Mouse (Mus musculus) A20 (cell line): ENCODE results near the gene Slc24a3.
A peak's percentile ranks its signal among the peaks of the same experiment; 100 is the strongest.

Experiments used
- DNase-seq: peaks from one replicate; pipeline ENCODE4 v3.0.0-alpha.2; 2011; ENCODE audit warnings: low read depth, low spot score

Slc24a3 gene

GRCm38 (mm10) chr2:145353801-145354200 is 186.2 kb downstream of the Slc24a3 start:
- DNase-seq: no peak

GRCm38 (mm10) chr2:145358236-145358942 is 190.8 kb downstream of the Slc24a3 start:
- no peak for DNase-seq

DNA sequence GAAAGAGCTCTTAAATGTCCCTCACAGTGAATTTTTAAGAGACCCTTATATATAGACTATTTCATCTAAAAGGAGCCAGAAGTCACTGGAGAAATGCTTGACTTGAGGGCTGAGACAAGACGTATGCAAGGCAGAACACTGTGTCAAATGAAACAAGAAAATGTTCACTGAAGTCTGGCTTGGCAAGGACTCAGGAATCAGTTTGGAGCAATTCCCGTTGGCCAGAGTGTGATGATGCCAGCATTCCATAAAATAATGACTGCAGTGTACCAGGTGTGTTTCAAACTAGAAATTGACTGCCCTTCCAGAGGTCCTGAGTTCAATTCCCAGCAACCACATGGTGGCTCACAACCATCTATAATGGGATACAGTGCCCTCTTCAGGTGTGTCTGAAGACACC is 196.1 kb downstream of the Slc24a3 start:
- no peak for DNase-seq

- no peak for DNase-seq
Measured at GRCm38 (mm10) chr2:145368701-145369100, 201.1 kb downstream of the Slc24a3 start.

GRCm38 (mm10) chr2:145370795-145371194 is 203.2 kb downstream of the Slc24a3 start:
- DNase-seq: no peak

GRCm38 (mm10) chr2:145373803-145374202 is 206.2 kb downstream of the Slc24a3 start:
- no peak for DNase-seq

GRCm38 (mm10) chr2:145382908-145383770 is 215.6 kb downstream of the Slc24a3 start:
- DNase-seq: no peak

GRCm38 (mm10) chr2:145384221-145384620 is 216.7 kb downstream of the Slc24a3 start:
- no peak for DNase-seq

GRCm38 (mm10) chr2:145385220-145385619 is 217.7 kb downstream of the Slc24a3 start:
- no peak for DNase-seq

- no peak for DNase-seq
Measured at GRCm38 (mm10) chr2:145385773-145386172, 218.2 kb downstream of the Slc24a3 start.

DNA sequence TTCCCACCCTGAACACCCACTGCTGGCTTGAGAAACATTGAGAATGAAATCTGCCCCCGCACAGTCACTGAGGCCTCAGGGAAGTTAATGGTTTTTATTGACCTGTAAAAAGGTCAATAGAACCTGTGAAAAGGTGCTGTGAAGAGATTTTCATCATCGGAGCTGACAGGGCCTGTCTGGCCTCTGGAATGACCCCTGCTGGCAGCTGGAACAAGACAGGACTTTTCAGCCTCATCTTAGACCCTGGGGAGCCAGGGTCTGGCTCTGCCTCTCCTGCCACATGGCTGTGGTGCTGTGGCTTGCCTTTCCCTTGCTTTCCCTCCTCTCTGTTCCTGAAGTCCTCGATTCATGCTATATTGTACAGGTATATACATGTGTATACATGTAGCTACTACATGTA is 228.2 kb downstream of the Slc24a3 start:
- no peak for DNase-seq

DNA sequence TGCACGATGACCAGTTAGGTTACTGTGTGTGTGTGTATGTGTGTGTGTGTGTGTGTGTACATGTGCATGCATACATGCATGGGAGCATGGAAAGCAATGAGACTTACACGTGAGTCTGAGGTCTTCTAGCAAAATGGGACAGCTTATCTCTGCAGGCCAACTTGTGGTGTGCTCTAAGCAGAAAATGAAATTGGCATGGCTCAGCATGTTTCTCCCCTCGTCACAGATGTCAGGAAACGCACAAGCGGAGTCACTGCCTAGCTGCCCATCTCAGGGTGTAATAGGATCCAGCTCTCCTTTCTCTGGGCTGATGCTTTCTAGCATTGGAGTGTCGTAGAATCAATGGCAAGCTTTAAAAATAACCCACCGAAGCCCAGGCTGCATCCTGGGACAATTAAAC is 229.0 kb downstream of the Slc24a3 start:
- DNase-seq: no peak

GRCm38 (mm10) chr2:145397456-145398206 is 230.1 kb downstream of the Slc24a3 start:
- no peak for DNase-seq

DNA sequence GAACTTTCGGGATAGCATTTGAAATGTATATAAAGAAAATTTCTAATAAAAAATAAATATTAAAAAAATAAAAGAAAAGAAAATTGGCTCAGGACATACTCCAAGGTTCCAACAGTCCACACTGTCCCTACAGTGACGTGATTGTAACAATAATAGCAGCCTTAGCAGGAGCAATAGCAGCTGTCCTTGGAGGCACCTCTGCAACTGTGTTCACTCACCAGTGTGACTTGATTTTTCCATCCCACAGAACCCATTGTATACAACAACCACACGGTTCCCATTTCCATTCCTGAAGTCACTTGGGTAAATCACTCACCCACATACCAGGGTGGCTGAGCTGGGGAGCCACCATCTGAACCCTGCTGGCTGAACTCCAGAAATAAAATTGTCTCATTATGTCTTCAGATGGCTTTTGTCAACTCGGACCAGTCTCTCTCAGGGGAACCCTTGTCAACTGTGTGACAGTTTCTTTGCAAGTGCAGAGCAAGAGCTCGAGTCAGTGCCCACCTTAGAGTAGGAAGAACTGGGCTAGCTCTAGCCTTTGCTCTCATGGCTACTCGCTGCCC is 233.8 kb downstream of the Slc24a3 start:
- DNase-seq: no peak

GRCm38 (mm10) chr2:145401996-145402395 is 234.4 kb downstream of the Slc24a3 start:
- no peak for DNase-seq

DNA sequence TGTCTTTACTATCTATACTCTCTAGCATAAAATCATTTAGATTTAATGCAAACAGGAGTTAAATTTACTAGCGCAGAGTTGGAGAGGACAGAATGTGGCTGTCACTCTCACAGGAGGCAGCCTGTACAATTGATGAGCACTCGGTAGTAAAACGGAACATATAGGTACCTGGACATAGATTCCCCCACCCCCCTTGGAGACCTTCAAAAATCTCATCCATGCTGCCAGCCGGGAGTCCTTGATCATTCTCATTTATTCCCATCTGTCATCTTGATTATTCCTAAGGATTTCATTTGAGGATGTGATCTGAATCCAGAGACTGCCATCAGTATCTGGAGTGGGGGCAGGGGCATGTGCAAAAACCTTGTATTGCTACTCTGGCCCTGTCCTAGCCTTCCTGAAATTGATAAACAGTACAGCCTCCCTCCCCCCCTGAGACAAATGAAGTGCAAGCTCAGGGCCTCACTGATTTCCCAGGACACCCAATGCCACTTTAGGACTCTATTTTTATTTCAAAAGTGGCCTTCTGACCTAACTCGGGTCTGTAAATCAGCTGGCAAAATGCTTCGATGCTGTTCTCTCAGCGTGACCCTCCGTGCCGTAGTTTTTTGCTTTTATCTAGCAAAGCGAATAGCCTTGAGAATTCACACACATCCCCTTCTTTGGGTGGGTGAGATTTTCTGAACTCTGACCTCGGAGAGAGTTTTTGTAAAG is 237.4 kb downstream of the Slc24a3 start:
- DNase-seq: peak; percentile 52

DNA sequence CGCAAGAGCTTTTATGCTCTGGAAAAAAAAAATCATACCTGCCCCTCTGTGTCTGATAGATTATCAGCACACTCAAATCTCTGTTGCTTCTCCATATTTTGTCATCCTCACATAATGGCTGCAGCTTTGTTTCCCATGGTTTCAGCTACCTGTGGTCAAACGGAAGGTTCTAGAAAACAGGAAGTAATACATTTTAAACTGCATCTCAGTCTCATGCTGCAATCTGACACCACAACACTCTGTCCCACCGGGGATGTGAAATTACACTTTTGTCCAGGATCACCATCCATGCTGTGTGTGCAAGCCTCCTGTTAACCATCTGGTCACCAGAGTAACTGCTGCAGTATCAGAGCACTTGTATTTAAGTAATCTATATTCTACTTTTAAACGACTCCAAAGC is 238.2 kb downstream of the Slc24a3 start:
- peak; percentile 34 for DNase-seq

DNA sequence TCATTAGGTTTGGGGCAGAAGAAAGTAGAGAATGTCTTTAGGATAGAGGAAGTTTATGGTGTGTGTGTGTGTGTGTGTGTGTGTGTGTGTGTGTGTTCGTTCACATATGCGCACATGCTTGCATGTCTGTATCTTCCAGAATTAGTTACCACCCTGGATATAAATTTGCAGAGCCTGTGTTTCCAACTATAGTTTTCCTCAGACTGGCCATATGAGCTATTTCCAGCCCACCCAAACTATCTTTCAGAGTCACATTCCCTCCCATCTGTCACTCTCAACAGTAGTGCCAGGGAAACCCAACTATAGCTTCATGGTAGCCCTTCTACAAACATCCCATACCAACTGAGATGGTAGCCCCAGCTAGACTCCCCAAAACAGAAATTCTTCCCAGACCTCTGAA is 250.2 kb downstream of the Slc24a3 start:
- no peak for DNase-seq

- DNase-seq: no peak
Measured at GRCm38 (mm10) chr2:145419078-145419477, 251.5 kb downstream of the Slc24a3 start.

- DNase-seq: no peak
Measured at GRCm38 (mm10) chr2:145420967-145421888, 253.7 kb downstream of the Slc24a3 start.
